Mouse (Mus musculus) R1 (cell line): ENCODE results near the gene Als2cl.

Source experiments
- DNase-seq: peaks from one replicate; pipeline ENCODE4 v3.0.0-alpha.2; 2018; ENCODE audit warnings: low read depth, low spot score

Gene Als2cl

GRCm38 (mm10) chr9:110879191-110879920 lies at the start of gene Als2cl:
Gene Als2cl (plus strand): TSS chr9:110879870.
- DNase-seq = peak; percentile 42

GRCm38 (mm10) chr9:110833021-110833420 lies 46.6 kb upstream of the Als2cl start:
- peak; percentile 94 for DNase-seq

DNA sequence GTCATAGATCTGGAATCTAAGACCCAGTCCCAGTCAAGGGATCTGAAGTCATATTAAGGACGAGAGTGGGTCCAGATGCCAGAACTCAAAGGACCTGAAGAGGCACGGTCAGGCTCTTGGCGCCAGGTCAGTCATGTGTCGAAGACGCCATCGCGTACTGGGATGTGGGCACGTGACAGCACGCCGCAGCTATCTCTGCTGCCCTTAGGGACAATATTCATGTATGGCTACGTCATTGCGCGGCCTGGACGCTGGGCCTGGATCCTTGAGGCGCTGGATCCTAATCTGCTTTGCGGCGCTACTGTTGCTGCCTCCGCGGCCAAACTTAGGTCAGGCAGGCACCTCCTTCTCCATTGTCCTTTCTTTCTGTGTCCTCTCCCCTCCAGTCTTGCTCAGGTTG lies 45.3 kb upstream of the Als2cl start, which contains the start of gene Prss45:
Gene Prss45, plus strand, starts transcription at position 178 of the 400 bp plus-strand sequence.
- no peak for DNase-seq

- no peak for DNase-seq
Measured at GRCm38 (mm10) chr9:110834961-110835360, 44.7 kb upstream of the Als2cl start.

- DNase-seq = no peak
Measured at GRCm38 (mm10) chr9:110836112-110836511, 43.6 kb upstream of the Als2cl start.

DNA sequence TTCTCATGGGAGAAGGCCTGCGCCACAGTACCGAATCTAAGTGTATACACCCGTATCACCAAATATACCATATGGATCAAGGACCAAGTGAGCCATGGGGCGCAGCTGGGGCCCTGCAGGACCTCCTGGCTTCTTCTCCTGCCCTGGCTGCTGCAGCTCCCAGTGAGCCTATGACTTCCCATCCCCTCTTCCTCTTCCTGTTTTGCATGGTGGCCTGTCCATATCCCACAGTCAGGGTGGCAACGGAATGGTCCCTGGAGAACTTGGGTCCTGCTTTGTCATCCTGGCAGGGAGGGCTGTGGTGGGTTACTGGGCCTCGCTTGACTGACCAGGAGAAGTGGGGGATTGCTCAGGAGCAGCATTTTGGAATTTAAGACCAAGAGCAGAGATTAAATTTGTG lies 38.8 kb upstream of the Als2cl start:
- DNase-seq = no peak

GRCm38 (mm10) chr9:110841438-110841837 lies 38.2 kb upstream of the Als2cl start:
- no peak for DNase-seq

GRCm38 (mm10) chr9:110844206-110844605 lies 35.5 kb upstream of the Als2cl start, which contains the start of gene Prss46:
Gene Prss46 (plus strand): TSS chr9:110844506.
- DNase-seq = no peak

- DNase-seq = peak; percentile 55
Measured at GRCm38 (mm10) chr9:110849162-110849561, 30.5 kb upstream of the Als2cl start.

DNA sequence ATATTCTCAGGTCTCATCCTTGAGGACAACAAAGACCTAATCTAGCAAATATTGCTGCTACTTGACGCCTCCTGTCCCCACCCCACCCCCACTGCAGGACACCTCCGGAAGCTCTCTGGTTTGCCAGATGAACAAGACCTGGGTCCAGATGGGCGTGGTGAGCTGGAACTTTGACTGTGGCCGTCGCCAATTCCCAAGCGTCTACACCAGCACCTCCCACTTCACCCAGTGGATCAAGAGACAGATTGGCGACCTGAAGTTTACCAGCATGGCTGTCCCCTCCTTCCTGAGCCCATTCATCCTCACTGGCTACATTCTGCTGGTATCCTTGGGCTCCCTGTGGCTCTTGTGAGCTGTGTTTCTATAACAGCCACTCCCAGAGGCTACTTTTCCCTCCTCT lies 23.8 kb upstream of the Als2cl start:
- DNase-seq = peak; percentile 84

DNA sequence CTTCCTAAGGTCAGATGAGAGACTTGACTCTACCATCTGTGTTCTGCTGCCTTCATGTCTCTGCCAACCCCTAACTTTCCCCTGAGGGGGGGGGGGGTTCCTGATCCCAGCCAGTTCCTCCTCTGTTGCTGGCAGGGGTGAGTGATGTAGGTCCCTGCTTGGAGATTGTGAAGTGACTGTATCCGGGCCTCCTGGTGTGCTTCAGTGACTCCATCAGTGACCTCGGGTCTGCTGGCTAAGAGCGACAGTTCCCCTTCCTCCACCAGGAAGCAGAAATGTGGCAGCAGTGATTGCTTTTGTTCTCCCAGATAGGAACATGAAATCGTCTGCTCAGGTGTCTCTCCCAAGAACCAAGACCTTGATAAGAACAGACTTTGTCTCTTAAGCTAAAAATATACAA lies 22.8 kb upstream of the Als2cl start:
- peak; percentile 46 for DNase-seq

GRCm38 (mm10) chr9:110857781-110858472 lies 21.7 kb upstream of the Als2cl start, which contains the start of gene Prss50:
Gene Prss50 (plus strand): TSS chr9:110857967.
- peak; percentile 81 for DNase-seq

- DNase-seq = no peak
Measured at GRCm38 (mm10) chr9:110858523-110858922, 21.1 kb upstream of the Als2cl start.

GRCm38 (mm10) chr9:110858967-110859596 lies 20.6 kb upstream of the Als2cl start:
- no peak for DNase-seq

- peak; percentile 79 for DNase-seq
Measured at GRCm38 (mm10) chr9:110871030-110871429, 8.6 kb upstream of the Als2cl start.

- DNase-seq = no peak
Measured at GRCm38 (mm10) chr9:110873681-110874659, 5.7 kb upstream of the Als2cl start.

GRCm38 (mm10) chr9:110874660-110875191 lies 4.9 kb upstream of the Als2cl start:
- DNase-seq = no peak

DNA sequence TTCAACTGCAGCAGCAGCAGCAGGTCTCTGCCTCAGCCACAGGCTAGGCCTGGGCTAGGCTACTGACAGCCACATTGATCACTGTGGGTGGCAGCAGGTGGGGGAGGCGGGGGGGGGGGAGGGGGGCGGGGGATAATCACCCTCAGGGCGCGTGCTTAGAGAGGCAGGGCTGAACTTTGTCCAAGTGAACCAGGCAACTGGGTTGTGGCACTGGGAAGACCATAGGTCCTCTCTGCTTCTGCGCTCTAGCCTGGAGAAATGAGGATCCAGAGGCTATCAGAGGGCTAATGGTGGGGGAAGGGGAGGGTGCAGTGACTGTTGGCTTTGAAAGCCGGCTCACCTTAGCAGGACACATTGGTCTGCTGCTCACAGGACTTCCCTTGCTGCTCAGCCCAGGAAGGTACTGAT lies 4.4 kb upstream of the Als2cl start:
- no peak for DNase-seq

- DNase-seq = no peak
Measured at GRCm38 (mm10) chr9:110877353-110877752, 2.3 kb upstream of the Als2cl start.

GRCm38 (mm10) chr9:110877888-110878287 lies 1.8 kb upstream of the Als2cl start:
- DNase-seq = no peak
